Mouse (Mus musculus): ENCODE results near the gene Mgat5b. TPM values are rescaled to one million over a fixed set of nuclear protein-coding genes. Genes with fewer than 3 reads are reported as not detected.

The Mgat5b gene
- polyA plus RNA-seq, 1 experiment from 2014 or later: 0.05 TPM

GRCm38 (mm10) chr11:116972828-116973227 lies 54.2 kb downstream of the Mgat5b start:
- POLR2A ChIA-PET: no interaction called here
- H3K27me3 ChIP-seq: peaks cover 22% of the 10 kb centered on the region
- no peak for ATAC-seq
- in situ Hi-C loops (cut with MboI; ENCODE audit: low pct_unique_long_range_greater_than_20kb): no loop called here
- TF ChIP-seq CTCF (IDR thresholded peaks at IDR 0.05): no peak
- CTCF ChIA-PET: no interaction called here
- no peak for DNase-seq (ENCODE audit: low read depth, low spot score)

DNA sequence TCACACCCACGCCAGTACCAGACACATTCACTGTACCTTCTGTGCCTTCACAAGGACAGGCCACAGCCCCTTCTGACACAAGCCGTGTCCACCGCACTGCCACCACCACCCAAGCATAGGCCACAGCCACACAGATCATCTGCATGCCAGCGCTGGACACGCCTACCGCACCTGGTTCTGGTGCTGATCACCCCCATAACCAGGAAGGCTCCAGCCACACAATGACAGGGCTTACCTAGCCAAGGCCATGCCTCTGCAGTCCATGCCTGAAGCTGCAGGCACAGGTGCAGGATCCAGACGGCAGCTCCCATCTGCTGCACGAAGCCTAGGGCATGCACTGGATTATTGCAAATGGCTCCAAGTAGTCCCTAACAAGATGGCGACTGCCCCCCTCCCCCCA lies 54.8 kb downstream of the Mgat5b start:
- in situ Hi-C loops (cut with MboI; ENCODE audit: low pct_unique_long_range_greater_than_20kb): no loop called here
- POLR2A ChIA-PET: no interaction called here

DNA sequence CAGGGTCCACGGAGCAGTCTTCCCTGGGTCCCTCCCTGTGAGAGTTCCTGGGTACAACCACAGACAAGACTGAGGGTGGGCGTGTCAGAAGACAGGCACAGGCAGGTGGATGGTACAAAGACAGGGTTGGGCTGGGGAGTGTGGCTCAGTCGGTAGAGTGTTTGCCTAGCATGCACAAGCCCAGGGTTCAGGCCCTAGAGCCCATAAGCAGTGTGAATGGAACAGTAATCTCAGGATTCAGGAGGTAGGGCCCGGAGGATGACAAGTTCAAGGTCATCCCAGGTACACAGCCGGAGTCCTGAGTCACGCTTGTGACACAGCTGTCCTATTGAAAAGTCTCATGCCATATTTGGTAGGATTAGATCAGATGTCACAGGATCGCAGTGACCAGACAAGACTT lies 55.7 kb downstream of the Mgat5b start:
- in situ Hi-C loops (cut with MboI; ENCODE audit: low pct_unique_long_range_greater_than_20kb): no loop called here
- ChIA-PET CTCF (interaction anchor here (0.6 kb wide), 1 partner anchor 10 kb away, joined by 3 read pairs; no protein-coding TSS in a partner anchor), POLR2A (no interaction called here)
- DNase-seq (ENCODE audit: low read depth, low spot score): no peak
- no peak for TF ChIP-seq CTCF (IDR thresholded peaks at IDR 0.05)
- ATAC-seq: no peak
- H3K27me3 ChIP-seq: peaks cover 29% of the 10 kb centered on the region

More for the DNA sequence above, 54.8 kb downstream of the Mgat5b start:
- TF ChIP-seq CTCF (IDR thresholded peaks at IDR 0.05): no peak
- DNase-seq (ENCODE audit: low read depth, low spot score): no peak
- peaks cover 26% of the 10 kb centered on the region for H3K27me3 ChIP-seq
- ATAC-seq: no peak
- CTCF ChIA-PET: no interaction called here

DNA sequence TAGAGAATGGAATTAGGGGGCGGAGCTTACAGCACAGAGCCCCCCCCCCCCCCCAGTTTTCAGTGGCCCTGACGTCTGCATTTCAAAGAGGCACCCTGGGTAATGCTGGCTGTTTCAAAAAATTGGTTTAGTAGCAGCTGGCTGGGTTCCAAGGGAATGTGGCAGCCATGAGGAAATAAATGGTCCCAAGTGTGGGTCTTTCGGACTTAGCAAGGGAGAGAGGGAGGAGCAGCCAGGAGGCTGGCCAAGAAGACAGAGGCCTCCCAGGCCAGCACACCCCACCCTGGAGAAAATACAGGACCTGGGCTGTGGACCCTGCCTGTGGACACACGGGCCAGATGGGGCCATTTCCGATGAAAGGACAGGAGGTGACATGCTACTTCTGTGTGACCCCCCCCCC lies 61.6 kb downstream of the Mgat5b start:
- ChIA-PET CTCF (no interaction called here), POLR2A (interaction anchor here (0.6 to 0.7 kb wide), 2 partner anchors 20 to 39 kb away, joined by 3 to 5 read pairs; no protein-coding TSS in a partner anchor)
- DNase-seq (ENCODE audit: low read depth, low spot score) (no peak), ATAC-seq (no peak)
- in situ Hi-C loops (cut with MboI; ENCODE audit: low pct_unique_long_range_greater_than_20kb): no loop called here
- TF ChIP-seq CTCF (IDR thresholded peaks at IDR 0.05): no peak
- H3K27me3 ChIP-seq: peaks cover 42% of the 10 kb centered on the region

DNA sequence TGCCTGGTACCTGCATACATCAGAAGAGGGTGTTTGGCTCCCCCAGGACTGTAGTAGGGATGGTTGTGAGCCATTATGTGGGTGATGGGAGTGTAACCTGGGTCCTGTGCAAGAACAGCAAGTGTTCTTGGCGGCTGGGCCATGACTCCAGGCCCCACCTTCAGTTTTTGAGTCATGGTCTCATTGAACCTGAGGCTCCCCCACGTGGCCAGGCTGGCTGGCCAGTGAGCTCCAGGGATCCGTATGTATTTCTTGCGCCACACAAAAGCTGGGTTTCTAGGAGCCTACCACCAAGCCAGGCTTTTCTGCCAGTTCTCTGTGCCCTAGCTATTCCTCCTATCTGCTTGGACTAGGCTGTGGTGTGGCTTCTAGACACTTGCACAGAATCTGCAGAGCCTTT lies 63.9 kb downstream of the Mgat5b start:
- ATAC-seq: no peak
- TF ChIP-seq CTCF (IDR thresholded peaks at IDR 0.05): no peak
- POLR2A ChIA-PET: no interaction called here
- no peak for DNase-seq (ENCODE audit: low read depth, low spot score)
- CTCF ChIA-PET: no interaction called here
- peaks cover 35% of the 10 kb centered on the region for H3K27me3 ChIP-seq
- in situ Hi-C loops (cut with MboI; ENCODE audit: low pct_unique_long_range_greater_than_20kb): no loop called here

- no peak for TF ChIP-seq CTCF (IDR thresholded peaks at IDR 0.05)
- peaks cover 22% of the 10 kb centered on the region for H3K27me3 ChIP-seq
- ChIA-PET POLR2A (no interaction called here), CTCF (no interaction called here)
- DNase-seq (ENCODE audit: low read depth, low spot score): no peak
- in situ Hi-C loops (cut with MboI; ENCODE audit: low pct_unique_long_range_greater_than_20kb): no loop called here
- no peak for ATAC-seq
These were observed 67.1 kb downstream of the Mgat5b start for GRCm38 (mm10) chr11:116985504-116986385.

GRCm38 (mm10) chr11:116988131-116988530 lies 69.5 kb downstream of the Mgat5b start:
- ChIA-PET POLR2A (no interaction called here), CTCF (interaction anchor here (1.2 kb wide), 1 partner anchor 30 kb away, joined by 3 read pairs; no protein-coding TSS in a partner anchor)
- no peak for DNase-seq (ENCODE audit: low read depth, low spot score)
- in situ Hi-C loops (cut with MboI; ENCODE audit: low pct_unique_long_range_greater_than_20kb): no loop called here
- no peak for TF ChIP-seq CTCF (IDR thresholded peaks at IDR 0.05)
- peaks cover 18% of the 10 kb centered on the region for H3K27me3 ChIP-seq
- ATAC-seq: no peak

GRCm38 (mm10) chr11:116990231-116990630 lies 71.6 kb downstream of the Mgat5b start:
- DNase-seq (ENCODE audit: low read depth, low spot score): no peak
- ChIA-PET POLR2A (no interaction called here), CTCF (interaction anchor here (0.7 kb wide), 1 partner anchor 26 kb away, joined by 3 read pairs; no protein-coding TSS in a partner anchor)
- ATAC-seq: no peak
- H3K27me3 ChIP-seq: peaks cover 19% of the 10 kb centered on the region
- in situ Hi-C loops (cut with MboI; ENCODE audit: low pct_unique_long_range_greater_than_20kb): no loop called here
- TF ChIP-seq CTCF (IDR thresholded peaks at IDR 0.05): no peak

- ChIA-PET CTCF (no interaction called here), POLR2A (no interaction called here)
- in situ Hi-C loops (cut with MboI; ENCODE audit: low pct_unique_long_range_greater_than_20kb): no loop called here
- DNase-seq (ENCODE audit: low read depth, low spot score) (no peak), ATAC-seq (no peak)
- TF ChIP-seq CTCF (IDR thresholded peaks at IDR 0.05): no peak
- peaks cover 28% of the 10 kb centered on the region for H3K27me3 ChIP-seq
These were observed 72.7 kb downstream of the Mgat5b start for GRCm38 (mm10) chr11:116991410-116991809.

- DNase-seq (ENCODE audit: low read depth, low spot score) (no peak), ATAC-seq (no peak)
- peaks cover 29% of the 10 kb centered on the region for H3K27me3 ChIP-seq
- CTCF ChIA-PET: no interaction called here
- POLR2A ChIA-PET: no interaction called here
- no peak for TF ChIP-seq CTCF (IDR thresholded peaks at IDR 0.05)
- in situ Hi-C loops (cut with MboI; ENCODE audit: low pct_unique_long_range_greater_than_20kb): no loop called here
These were observed 73.3 kb downstream of the Mgat5b start for GRCm38 (mm10) chr11:116991964-116992363.

DNA sequence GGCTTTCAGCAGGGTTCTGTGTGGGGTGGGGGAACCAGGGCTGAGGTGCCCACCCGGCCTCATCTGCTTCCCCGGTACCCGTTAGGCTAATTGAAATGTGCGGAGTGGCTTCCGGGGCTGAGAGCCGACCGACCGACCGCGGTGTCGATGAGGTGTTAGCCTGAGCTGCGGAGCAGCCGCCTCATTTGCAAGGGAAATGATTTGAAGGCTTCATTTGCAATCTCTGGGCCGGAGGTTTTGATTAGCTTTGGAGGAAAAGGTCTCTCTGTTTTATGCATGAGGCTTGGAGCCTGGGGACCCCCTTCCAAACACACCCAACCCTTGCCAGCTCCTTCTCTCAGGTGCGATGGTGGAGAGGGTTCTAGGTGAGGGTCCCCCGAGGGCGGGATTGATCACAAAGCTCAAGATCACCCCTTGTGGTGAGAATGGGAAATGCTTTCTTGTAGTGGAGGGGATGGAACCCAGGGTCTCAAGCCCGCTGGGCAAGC lies 75.5 kb downstream of the Mgat5b start:
- TF ChIP-seq CTCF (IDR thresholded peaks at IDR 0.05): no peak
- ATAC-seq (no peak), DNase-seq (ENCODE audit: low read depth, low spot score) (no peak)
- in situ Hi-C loops (cut with MboI; ENCODE audit: low pct_unique_long_range_greater_than_20kb): no loop called here
- CTCF ChIA-PET: interaction anchor here (1.0 to 1.7 kb wide), 5 partner anchors 10 to 108 kb away, joined by 3 to 6 read pairs (median 3); no protein-coding TSS in a partner anchor
- POLR2A ChIA-PET: no interaction called here
- H3K27me3 ChIP-seq: peaks cover 29% of the 10 kb centered on the region
